Comparison of ENCODE assay signal across 8 mouse cellular contexts in the genomic region with DNA sequence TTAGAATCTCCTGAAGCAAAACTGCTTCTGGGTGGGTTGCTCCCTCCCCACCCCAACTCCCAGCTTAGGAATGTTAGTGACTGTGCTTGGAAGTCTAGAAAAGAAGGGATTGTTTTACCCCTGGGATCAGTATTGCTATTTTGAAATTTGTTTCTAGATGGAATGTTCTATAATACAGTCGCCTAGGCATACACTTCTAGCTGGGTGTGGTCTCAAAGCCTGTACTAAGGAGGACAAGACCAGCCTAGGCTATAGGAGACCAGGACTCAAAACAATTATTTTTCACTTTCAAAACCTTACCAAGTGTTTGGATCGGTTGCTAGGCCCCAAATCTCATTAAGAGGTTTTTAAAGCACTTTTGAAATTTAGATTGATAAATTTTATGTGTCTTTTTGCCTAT. TPM values are rescaled to one million over a fixed set of nuclear protein-coding genes. Genes with fewer than 3 reads are reported as not detected.
DNase-seq lines count a peak whose midpoint lies in the region; ATAC-seq and TF ChIP-seq lines count a peak whose summit lies in the region.

No protein-coding gene starts in this region.

- WGBS in heart, embryonic 13.5 days, result 68% methylated on average over 2 of the region's 2 CpGs
- WGBS in forebrain, embryonic 16.5 days, result 60% methylated on average over 2 of the region's 2 CpGs
- WGBS in liver, postnatal 0 days (ENCODE audit: insufficient replicate concordance), result 58% methylated on average over 2 of the region's 2 CpGs

- peaks cover 42% of the 10 kb centered on the region for H3K4me1 ChIP-seq in heart, embryonic 13.5 days
- H3K4me1 ChIP-seq in ES-E14 (ENCODE audit: control insufficient read depth in 2 of 2, insufficient read depth in 2 of 2, low read length in 2 of 2, poor library complexity in 1 of 2), result peaks cover 4 to 9% of the 10 kb centered on the region in 2 experiments; a peak in 1 of 4 replicates
- H3K4me1 ChIP-seq in forebrain, embryonic 16.5 days (replicated peaks; ENCODE audit: control insufficient read depth, insufficient read depth, low read length), result peaks cover 12% of the 10 kb centered on the region
- peaks cover 27% of the 10 kb centered on the region for H3K4me1 ChIP-seq in liver, postnatal 0 days (ENCODE audit: insufficient read depth)

- intact Hi-C loops in heart, postnatal 36 days (cut with DNase I), result no loop called here

- no peaks in the 10 kb centered on the region for H3K9me3 ChIP-seq in heart, embryonic 13.5 days
- no peaks in the 10 kb centered on the region for H3K9me3 ChIP-seq in ES-E14 (ENCODE audit: control insufficient read depth, insufficient read depth, low read depth, low read length)
- no peaks in the 10 kb centered on the region for H3K9me3 ChIP-seq in forebrain, embryonic 16.5 days (ENCODE audit: control insufficient read depth, low read length)
- H3K9me3 ChIP-seq in liver, postnatal 0 days (ENCODE audit: low read length), result no peaks in the 10 kb centered on the region

- peak overlapping the region; percentile 80 for H3K4me3 ChIP-seq in heart, embryonic 13.5 days
- peak overlapping the region; percentile 35 to 45 for H3K4me3 ChIP-seq in ES-E14 (ENCODE audit: insufficient read depth in 1 of 2, low read depth in 1 of 2, low read length in 2 of 2, poor library complexity in 1 of 2, severe bottlenecking in 1 of 2)
- peak overlapping the region; percentile 78 for H3K4me3 ChIP-seq in forebrain, embryonic 16.5 days (replicated peaks; ENCODE audit: low read length)
- peak overlapping the region; percentile 31 for H3K4me3 ChIP-seq in liver, postnatal 0 days (ENCODE audit: low read depth, low read length)

- peak overlapping the region; percentile 93 for H3K27ac ChIP-seq in heart, embryonic 13.5 days (replicated peaks)
- peak overlapping the region; percentile 99 for H3K27ac ChIP-seq in ES-E14 (ENCODE audit: insufficient read depth, low read depth, low read length, poor library complexity, severe bottlenecking)
- no peak overlapping the region for H3K27ac ChIP-seq in forebrain, embryonic 16.5 days (ENCODE audit: low read length)
- H3K27ac ChIP-seq in liver, postnatal 0 days (ENCODE audit: low read depth), result peak overlapping the region; percentile 70

- peak overlapping the region; percentile 64 for H3K9ac ChIP-seq in heart, embryonic 13.5 days
- peak overlapping the region; percentile 85 for H3K9ac ChIP-seq in ES-E14 (ENCODE audit: insufficient read depth, low read depth, low read length, poor library complexity, severe bottlenecking)
- peak overlapping the region; percentile 49; the same call in 1 of the 2 replicates for H3K9ac ChIP-seq in forebrain, embryonic 16.5 days (replicated peaks; ENCODE audit: low read depth, low read length)
- H3K9ac ChIP-seq in liver, postnatal 0 days (replicated peaks), result no peak overlapping the region; the same call in 1 of the 2 replicates

- H3K27me3 ChIP-seq in heart, embryonic 13.5 days (replicated peaks), result no peaks in the 10 kb centered on the region
- no peaks in the 10 kb centered on the region for H3K27me3 ChIP-seq in forebrain, embryonic 16.5 days (replicated peaks; ENCODE audit: control insufficient read depth, insufficient read depth, low read length)
- H3K27me3 ChIP-seq in liver, postnatal 0 days (ENCODE audit: insufficient read depth, low read length), result no peaks in the 10 kb centered on the region

- in situ Hi-C loops in ES-E14 (cut with MboI; ENCODE audit: low sequenced_read_pairs in 2 of 2, unreplicated experiment in 2 of 2), result no loop called here

- no peak for TF ChIP-seq EP300 in liver, postnatal 0 days (IDR thresholded peaks at IDR 0.05; ENCODE audit: low read depth)

- TF ChIP-seq CTCF in liver, postnatal 0 days (IDR thresholded peaks at IDR 0.05; ENCODE audit: low read depth), result no peak

- DNase-seq in heart, postnatal 36 days, result no peak
- no peak for DNase-seq in ES-E14 (ENCODE audit: low read depth, low spot score)
- DNase-seq in liver, postnatal 0 days, result no peak
- DNase-seq in cerebellum, adult 11 months, result no peak
- no peak for DNase-seq in gastrocnemius, postnatal 25 days

- no peak for ATAC-seq in heart, embryonic 13.5 days (ENCODE audit: extremely low read depth, insufficient number of reproducible peaks, low FRiP score, low TSS enrichment)
- ATAC-seq in forebrain, embryonic 16.5 days, result peak; percentile 1
- ATAC-seq in liver, postnatal 0 days, result peak; percentile 11; the same call in 1 of the 2 replicates
- ATAC-seq in cerebellum, adult (ENCODE audit: insufficient number of reproducible peaks, low FRiP score, low TSS enrichment), result no peak

- peaks cover 11% of the 10 kb centered on the region for H3K36me3 ChIP-seq in heart, embryonic 13.5 days
- peaks cover 2% of the 10 kb centered on the region for H3K36me3 ChIP-seq in ES-E14 (ENCODE audit: control insufficient read depth, insufficient read depth, low read length, poor library complexity, severe bottlenecking)
- no peaks in the 10 kb centered on the region for H3K36me3 ChIP-seq in forebrain, embryonic 16.5 days (ENCODE audit: control insufficient read depth, insufficient read depth)
- peaks cover 4% of the 10 kb centered on the region; the same call in 1 of the 2 replicates for H3K36me3 ChIP-seq in liver, postnatal 0 days (replicated peaks; ENCODE audit: insufficient read depth, low read length)

- peak overlapping the region; percentile 74 for H3K4me2 ChIP-seq in heart, embryonic 13.5 days
- peak overlapping the region; percentile 49 for H3K4me2 ChIP-seq in forebrain, embryonic 16.5 days (ENCODE audit: low read length)
- H3K4me2 ChIP-seq in liver, postnatal 0 days (ENCODE audit: low read depth, low read length), result peak overlapping the region; percentile 63

TF ChIP-seq in ES-E14, 5 proteins besides CTCF, POLR2A, EP300 and RAD21:
- TF ChIP-seq ZC3H11A (IDR thresholded peaks at IDR 0.05; ENCODE audit: borderline replicate concordance, low read depth, low read length), result no peak
TF ChIP-seq in ES-E14: peak in this region for 0.

RNA-seq across cellular contexts. Expression of a gene that starts 0.6 kb away (rescaled TPM):
- polyA plus RNA-seq in heart, embryonic 13.5 days (2015; fragmentation: Nextera tagmentation; extraction: Ambion mirVana), result 39.2 and 43.9 TPM in 2 replicates
- total RNA-seq in heart, postnatal 36 days (2021), result under 1 TPM; 0.78 to 0.79 TPM
- 97.8 and 103 TPM in 2 replicates for total RNA-seq in ES-E14 (2012; rRNA removed)
- polyA plus RNA-seq in forebrain, embryonic 16.5 days (2015; fragmentation: Nextera tagmentation; extraction: Ambion mirVana), result 26.2 and 37.0 TPM in 2 replicates
- 10.1 and 12.5 TPM in 2 replicates for polyA plus RNA-seq in liver, postnatal 0 days (2015; fragmentation: Nextera tagmentation; extraction: Ambion mirVana)
- total RNA-seq in gastrocnemius, postnatal 25 days (2021), result under 1 TPM; 0.88 to 0.95 TPM

RNA-seq across cellular contexts. Expression of a gene that starts 28.5 kb away (rescaled TPM):
- 14.0 and 16.5 TPM in 2 replicates for polyA plus RNA-seq in heart, embryonic 13.5 days (2015; fragmentation: Nextera tagmentation; extraction: Ambion mirVana)
- 100 to 1,000 TPM; 203 to 236 TPM for total RNA-seq in heart, postnatal 36 days (2021)
- total RNA-seq in ES-E14 (2012; rRNA removed), result 17.3 and 27.5 TPM in 2 replicates
- 6.7 and 8.5 TPM in 2 replicates for polyA plus RNA-seq in forebrain, embryonic 16.5 days (2015; fragmentation: Nextera tagmentation; extraction: Ambion mirVana)
- polyA plus RNA-seq in liver, postnatal 0 days (2015; fragmentation: Nextera tagmentation; extraction: Ambion mirVana), result 18.2 and 23.9 TPM in 2 replicates
- 10 to 100 TPM; 20.2 to 21.8 TPM for total RNA-seq in gastrocnemius, postnatal 25 days (2021)

Comparison
In these comparisons a context has a peak if more than half of its experiments do, and no peak if none do; other contexts are left out.
1. ATAC-seq: peak in forebrain, embryonic 16.5 days (single experiment) and liver, postnatal 0 days (single experiment); none in heart, embryonic 13.5 days (single experiment) and cerebellum, adult (single experiment).
2. RNA of a gene that starts 0.6 kb away (total RNA-seq): 97.8 to 103 TPM in ES-E14; 0.88 to 0.95 TPM in gastrocnemius, postnatal 25 days and 0.78 to 0.79 TPM in heart, postnatal 36 days; every median in the first group is over 10 times any median in the second.
3. Peak in every context shown above with its lines, with median percentiles within 50 percentile points of each other: H3K4me2 ChIP-seq and H3K4me3 ChIP-seq.